Mouse (Mus musculus) kidney, embryonic 16.5 days (tissue): ENCODE results near the gene Hyou1. TPM values are rescaled to one million over a fixed set of nuclear protein-coding genes. Genes with fewer than 3 reads are reported as not detected.
A peak's percentile ranks its signal among the peaks of the same experiment; 100 is the strongest.

Source experiments
- ATAC-seq: fragments of 200-750 bp; cut with Nextera tagmentation; 2 replicates; pipeline ENCODE4 v1.8.0; 2017; ENCODE audit warnings: moderate TSS enrichment; ENCODE audit not compliant: low FRiP score, low TSS enrichment
- H3K27ac ChIP-seq: fragments of 300-500 bp; sonication (generic); 2 replicates; pipeline ENCODE4 v1.5.1; 2014; ENCODE audit warnings: low read length
- H3K27me3 ChIP-seq: fragments of 300-500 bp; sonication (generic); 2 replicates; pipeline ENCODE4 v1.6.1; 2014; ENCODE audit warnings: low read length, control low read depth, mixed read lengths; ENCODE audit not compliant: insufficient read depth
- H3K36me3 ChIP-seq: fragments of 300-500 bp; sonication (generic); 2 replicates; pipeline ENCODE4 v1.6.1; 2014; ENCODE audit warnings: low read length, control low read depth, mixed read lengths; ENCODE audit not compliant: insufficient read depth
- H3K4me1 ChIP-seq: fragments of 300-500 bp; sonication (generic); 2 replicates; pipeline ENCODE4 v1.6.1; 2014; ENCODE audit warnings: low read length, control low read depth, mixed read lengths; ENCODE audit not compliant: insufficient read depth
- H3K4me2 ChIP-seq: fragments of 300-500 bp; sonication (generic); replicated peaks from 2 replicates; pipeline ENCODE4 v1.6.1; 2014; ENCODE audit warnings: low read depth, low read length
- H3K4me3 ChIP-seq: fragments of 300-500 bp; sonication (generic); 2 replicates; pipeline ENCODE4 v1.5.1; 2014; ENCODE audit warnings: mild to moderate bottlenecking, low read length
- H3K9ac ChIP-seq: fragments of 300-500 bp; sonication (generic); replicated peaks from 2 replicates; pipeline ENCODE4 v1.6.1; 2014; ENCODE audit warnings: low read length
- H3K9me3 ChIP-seq: fragments of 300-500 bp; sonication (generic); 2 replicates; pipeline ENCODE4 v1.6.1; 2016; ENCODE audit warnings: low read length, control low read depth
- WGBS: fragments of 180-500 bp; shearing (Covaris S2); extraction: QIAGEN DNeasy Blood & Tissue Kit; methylation state at CpG from one replicate; pipeline ENCODE4 v1.1.7; 2014; 5-methylcytosine and 5-hydroxymethylcytosine counted together
- microRNA-seq: library from miRNA; unstranded; fragments of <30 nt; microRNA quantifications from one replicate; pipeline ENCODE4, GENCODE M21; 2016
- polyA plus RNA-seq: library from polyadenylated mRNA; unstranded; fragments of >200 nt; fragmentation: Nextera tagmentation; extraction: Ambion mirVana; gene quantifications from 2 replicates; pipeline ENCODE4 v1.2.1, GENCODE M21; 2015

The Hyou1 gene
- polyA plus RNA-seq, 1 experiment from 2014 or later: 48.0 TPM

DNA sequence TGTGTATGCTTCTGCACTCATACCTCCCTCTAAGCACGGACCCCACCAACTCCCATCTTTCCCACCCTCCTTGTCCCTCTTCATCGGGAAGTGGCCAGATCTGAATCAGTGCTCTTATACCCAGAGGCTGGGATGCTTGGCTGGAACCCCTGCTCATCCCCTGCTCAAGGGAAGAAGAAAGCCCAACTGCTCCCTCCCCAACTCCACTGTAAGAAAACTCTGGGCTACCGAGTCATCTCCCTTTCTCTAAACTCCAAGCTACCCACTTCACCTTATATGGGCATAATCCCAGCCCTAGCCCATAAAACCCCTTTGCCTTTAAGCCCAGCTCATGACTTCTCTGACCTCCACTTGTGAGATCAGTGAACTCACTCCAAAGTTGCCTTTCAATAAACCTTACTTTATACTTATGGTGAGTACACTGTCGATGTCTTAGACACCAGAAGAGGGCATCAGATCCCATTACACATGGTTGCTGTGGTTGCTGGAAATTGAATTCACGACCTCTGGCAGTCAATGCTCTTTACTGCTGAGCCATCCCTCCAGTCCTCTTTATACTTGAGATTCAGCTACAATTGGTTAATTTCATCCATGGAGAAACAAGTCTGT is 53.4 kb downstream of the Hyou1 start:
- 43% methylated on average over 5 of the region's 5 CpGs for WGBS
- no peaks in the 10 kb centered on the region for H3K27me3 ChIP-seq
- ATAC-seq: no peak

DNA sequence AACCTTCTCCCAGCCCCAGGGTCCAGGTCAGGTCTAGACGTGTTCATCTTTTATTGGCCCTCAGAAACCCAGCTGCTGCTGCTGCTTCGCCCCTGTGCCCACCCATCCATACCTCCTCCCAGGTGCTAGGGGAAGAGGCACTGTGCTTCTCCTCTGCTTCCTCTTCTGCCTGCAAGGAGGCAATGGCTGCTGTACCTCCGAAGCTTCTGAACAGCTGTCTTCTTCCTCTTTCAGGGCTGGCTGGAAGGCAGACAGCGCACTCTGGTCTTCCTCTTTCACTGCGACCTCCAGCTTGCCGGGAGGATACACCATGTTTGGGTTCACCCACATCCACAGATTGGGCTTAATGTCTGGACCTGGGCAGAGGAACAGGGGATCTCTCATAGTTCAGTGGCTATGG is 56.5 kb downstream of the Hyou1 start:
- Histone ChIP-seq H3K36me3 (no peaks in the 10 kb centered on the region), H3K9ac (peak overlapping the region; percentile 16; the same call in 1 of the 2 replicates), H3K9me3 (no peaks in the 10 kb centered on the region), H3K4me2 (no peak overlapping the region), H3K27me3 (no peaks in the 10 kb centered on the region), H3K4me1 (no peaks in the 10 kb centered on the region), H3K4me3 (no peak overlapping the region), H3K27ac (no peak overlapping the region)
- 73% methylated on average over 6 of the region's 6 CpGs for WGBS
- ATAC-seq: no peak

More for the DNA sequence above, 53.4 kb downstream of the Hyou1 start:
- no peaks in the 10 kb centered on the region for H3K9me3 ChIP-seq
- H3K4me1 ChIP-seq: no peaks in the 10 kb centered on the region
- H3K27ac ChIP-seq: no peak overlapping the region
- no peak overlapping the region for H3K4me2 ChIP-seq
- H3K4me3 ChIP-seq: no peak overlapping the region
- H3K9ac ChIP-seq: no peak overlapping the region
- H3K36me3 ChIP-seq: no peaks in the 10 kb centered on the region

DNA sequence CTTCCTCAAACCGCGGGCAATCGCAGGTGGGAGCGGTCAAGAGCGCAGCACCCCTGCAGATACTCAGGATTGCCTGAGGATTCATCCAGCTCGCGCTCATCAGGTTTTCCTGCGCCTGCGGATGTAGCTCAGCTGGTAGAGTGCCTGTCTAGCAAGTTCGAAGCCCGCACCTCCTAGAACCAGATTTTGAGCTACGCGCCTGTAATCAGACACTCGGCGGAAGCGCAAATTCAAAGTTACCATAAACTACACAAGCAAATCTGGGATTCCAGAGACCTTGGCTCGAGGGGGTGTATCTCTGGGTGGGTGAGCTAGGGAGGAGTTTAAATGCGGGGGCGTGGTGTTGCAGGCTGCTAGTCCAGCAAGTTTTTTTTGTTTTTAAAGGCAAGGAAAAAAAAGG is 61.7 kb downstream of the Hyou1 start, which contains the start of gene Foxr1:
Foxr1 (minus strand) TSS at position 176 of the 400 bp plus-strand sequence.
- 76% methylated on average over 19 of the region's 19 CpGs for WGBS
- H3K4me2 ChIP-seq: no peak within 1 kb of the TSS
- no peaks in the 10 kb centered on the region for H3K36me3 ChIP-seq
- no peak within 1 kb of the TSS for H3K27ac ChIP-seq
- H3K4me3 ChIP-seq: no peak within 1 kb of the TSS
- no peaks in the 10 kb centered on the region for H3K9me3 ChIP-seq
- no peaks in the 10 kb centered on the region for H3K4me1 ChIP-seq
- no peak within 1 kb of the TSS for H3K9ac ChIP-seq
- H3K27me3 ChIP-seq: no peaks in the 10 kb centered on the region
- ATAC-seq: no peak

Small RNAs within 50 kb of the gene (microRNA-seq; reads per million reads assigned to microRNA genes)
- gene Gm44335 (not detected), gene Mir7085 (not detected)

Other genes starting within 250 kb of the Hyou1 start
- 54.3 and 60.3 TPM in 2 replicates for gene Mcam, start 245.0 kb upstream of the Hyou1 start, polyA plus RNA-seq
- 17.6 and 24.0 TPM in 2 replicates for gene Cbl, start 145.4 kb upstream of the Hyou1 start, polyA plus RNA-seq
- gene Ccdc153, start 138.8 kb upstream of the Hyou1 start, polyA plus RNA-seq: not detected in 2 replicates
- 13.3 and 14.1 TPM in 2 replicates for gene Pdzd3, start 128.0 kb upstream of the Hyou1 start, polyA plus RNA-seq
- gene Nlrx1, start 110.9 kb upstream of the Hyou1 start, polyA plus RNA-seq: 6.6 and 7.9 TPM in 2 replicates
- gene Abcg4, start 90.9 kb upstream of the Hyou1 start, polyA plus RNA-seq: 2.8 TPM in 2 replicates
- 27.2 and 31.1 TPM in 2 replicates for gene Hinfp, start 73.8 kb upstream of the Hyou1 start, polyA plus RNA-seq
- 11.6 and 14.3 TPM in 2 replicates for gene C2cd2l, start 59.2 kb upstream of the Hyou1 start, polyA plus RNA-seq
- gene Dpagt1, start 53.5 kb upstream of the Hyou1 start, polyA plus RNA-seq: 45.4 and 53.9 TPM in 2 replicates
- 353 and 432 TPM in 2 replicates for gene H2afx, start 44.8 kb upstream of the Hyou1 start, polyA plus RNA-seq
- gene Hmbs, start 35.3 kb upstream of the Hyou1 start, polyA plus RNA-seq: 133 and 137 TPM in 2 replicates
- gene Vps11, start 17.8 kb upstream of the Hyou1 start, polyA plus RNA-seq: 38.5 and 40.0 TPM in 2 replicates
- 67.3 and 74.4 TPM in 2 replicates for gene Slc37a4, start 17.4 kb downstream of the Hyou1 start, polyA plus RNA-seq
- gene Rps25, start 27.6 kb downstream of the Hyou1 start, polyA plus RNA-seq: 1,444 and 1,489 TPM in 2 replicates
- gene Trappc4, start 28.1 kb downstream of the Hyou1 start, polyA plus RNA-seq: 138 TPM in 2 replicates
- gene Ccdc84, start 39.1 kb downstream of the Hyou1 start, polyA plus RNA-seq: 26.0 and 31.6 TPM in 2 replicates
- gene Foxr1, start 61.6 kb downstream of the Hyou1 start, polyA plus RNA-seq: not detected in 2 replicates
- 3.4 and 7.6 TPM in 2 replicates for gene Upk2, start 75.5 kb downstream of the Hyou1 start, polyA plus RNA-seq
- gene Bcl9l, start 103.3 kb downstream of the Hyou1 start, polyA plus RNA-seq: 11.3 and 12.4 TPM in 2 replicates
- 0.11 TPM in 1 of 2 replicates, not detected in the other for gene Cxcr5, start 182.4 kb downstream of the Hyou1 start, polyA plus RNA-seq
- 11.2 and 13.9 TPM in 2 replicates for gene Ddx6, start 225.4 kb downstream of the Hyou1 start, polyA plus RNA-seq